Mouse (Mus musculus) heart, postnatal 36 days (tissue): ENCODE measurements around the gene Setd4. TPM values are rescaled to one million over a fixed set of nuclear protein-coding genes. Genes with fewer than 3 reads are reported as not detected.

Experiments
- DNase-seq, 2 experiments: peaks; one replicate each; pipeline ENCODE4 v3.0.0; 2021 to 2022
- intact Hi-C: fragments of 180-260 bp; cut with DNase I; formaldehyde crosslinking; loops from one replicate; pipeline ENCODE4 v1.15.1; 2025
- total RNA-seq, 2 experiments: library from RNA; stranded (reverse); gene quantifications; 2 replicates each; pipeline ENCODE4 v1.2.3; 2021

Gene Setd4
- total RNA-seq, 2 experiments from 2014 or later: 1.3 to 3.0 TPM

DNA sequence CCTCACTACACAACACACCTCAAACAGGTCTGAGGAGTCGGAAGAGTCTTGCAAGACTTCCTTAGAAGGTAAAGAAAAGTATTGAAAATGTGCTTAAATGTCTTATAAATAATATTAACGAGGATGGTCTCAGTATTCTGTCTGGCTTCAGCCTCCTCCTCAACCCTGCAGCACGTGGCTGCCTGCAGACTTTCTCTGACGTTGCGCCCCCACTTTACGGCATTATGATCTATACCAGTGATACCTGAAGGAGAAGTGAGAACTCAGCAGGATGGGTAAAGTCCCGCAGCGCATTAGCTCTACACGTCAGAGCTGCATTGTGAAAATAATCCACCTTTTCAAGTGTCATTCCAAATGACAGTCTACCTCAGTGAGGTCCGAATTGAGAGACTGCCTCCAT, 9.4 kb downstream of the Setd4 start:
- intact Hi-C loops: no loop called here

DNA sequence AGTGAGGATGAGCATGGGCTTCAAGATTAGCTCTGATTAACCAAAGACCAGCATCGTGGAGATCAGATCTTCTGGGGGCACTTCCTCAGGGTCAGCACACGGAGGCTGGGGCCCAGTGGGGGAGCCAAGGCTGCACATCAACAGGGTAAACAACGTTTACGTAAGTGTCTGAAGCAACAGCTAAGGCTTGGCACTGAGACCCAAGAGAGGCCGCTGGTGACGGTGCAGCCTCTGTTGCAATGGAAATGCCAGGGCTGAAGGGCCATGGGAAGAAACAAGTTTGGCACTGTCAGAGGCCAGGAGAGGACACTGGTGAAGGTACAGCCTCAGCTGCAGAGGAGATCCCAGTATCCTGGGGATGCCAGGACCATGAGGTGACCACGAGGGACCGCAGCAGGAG, 10.5 kb downstream of the Setd4 start:
- intact Hi-C loops: no loop called here
- DNase-seq: no peak

More for the DNA sequence above, 9.4 kb downstream of the Setd4 start:
- DNase-seq: no peak

DNA sequence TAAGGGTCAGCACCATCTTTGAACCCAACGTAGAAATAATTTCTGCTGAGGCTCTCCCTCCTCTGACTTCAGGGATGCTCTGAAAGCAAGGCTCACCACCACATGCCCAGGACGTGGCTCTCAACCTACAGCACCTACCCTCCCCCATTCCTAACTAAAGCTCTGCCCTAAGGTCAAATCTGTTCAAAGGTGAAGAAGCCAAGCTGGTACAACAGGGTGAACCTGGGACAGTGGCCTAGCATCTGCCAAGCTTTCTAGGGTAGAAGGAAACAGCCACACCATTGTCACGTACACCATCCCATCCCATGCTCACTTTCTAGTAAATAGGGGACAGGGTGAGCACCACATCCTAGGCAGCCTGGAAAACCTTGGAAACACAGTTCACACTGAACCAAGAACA, 11.2 kb downstream of the Setd4 start:
- intact Hi-C loops: no loop called here
- DNase-seq: no peak

DNA sequence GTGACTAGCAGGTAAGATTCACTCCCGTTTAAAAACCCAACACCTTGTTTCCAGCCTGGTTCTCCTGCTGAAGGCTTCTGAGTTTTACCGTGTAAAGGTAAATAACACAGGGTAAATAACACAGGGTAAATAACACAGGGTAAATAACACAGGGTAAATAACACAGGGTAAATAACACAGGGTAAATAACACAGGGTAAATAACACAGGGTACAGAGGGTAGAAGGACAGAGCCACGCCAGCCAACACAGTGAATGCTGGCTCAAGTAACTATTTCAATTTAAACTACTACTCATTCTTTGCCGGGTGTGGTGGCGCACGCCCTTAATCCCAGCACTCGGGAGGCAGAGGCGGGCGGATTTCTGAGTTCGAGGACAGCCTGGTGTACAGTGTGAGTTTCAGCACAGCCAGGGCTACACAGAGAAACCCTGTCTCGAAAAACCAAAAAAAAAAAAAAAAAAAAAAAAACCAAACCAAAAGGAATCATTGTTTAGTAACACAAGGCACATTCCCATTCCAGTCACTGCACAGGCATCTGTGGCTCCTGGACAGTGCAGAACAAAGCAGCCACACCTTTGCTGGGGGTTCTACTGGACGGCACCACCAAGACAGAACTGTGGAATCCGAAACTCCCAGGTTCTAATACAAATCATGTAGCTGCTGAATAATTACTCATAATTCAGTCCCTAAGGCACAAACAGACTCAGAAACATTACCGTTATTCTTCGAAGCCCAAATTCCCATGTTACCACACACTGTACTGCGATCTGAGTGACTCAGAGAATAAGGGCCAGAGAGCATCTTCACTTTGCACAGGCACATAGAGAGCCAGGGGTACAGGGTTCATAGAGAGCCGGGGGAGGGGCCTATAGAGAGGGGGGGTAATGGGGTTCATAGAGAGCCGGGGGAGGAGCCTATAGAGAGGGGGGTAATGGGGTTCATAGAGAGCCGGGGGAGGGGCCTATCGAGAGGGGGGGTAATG, 12.1 kb downstream of the Setd4 start:
- DNase-seq: no peak
- intact Hi-C loops: no loop called here

DNA sequence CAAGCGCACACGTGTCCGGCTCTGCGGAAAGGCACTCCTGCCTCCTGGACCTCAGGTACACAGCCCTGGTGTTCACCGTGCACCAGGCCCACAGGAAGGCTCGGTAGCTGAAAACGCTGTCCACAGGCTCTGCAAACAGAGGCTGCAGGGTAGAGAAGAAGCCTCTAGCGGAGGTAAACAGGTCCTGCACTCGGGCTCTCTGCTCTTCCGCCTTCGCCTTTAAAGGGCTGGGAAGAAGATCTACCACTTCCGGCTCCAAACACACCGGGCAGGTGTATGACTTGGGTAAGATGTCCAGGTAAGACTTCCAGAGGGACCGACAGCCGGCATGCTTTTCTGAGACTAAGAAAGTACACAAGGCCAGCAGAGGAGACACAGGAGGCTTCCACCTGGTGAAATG, 12.9 kb downstream of the Setd4 start:
- intact Hi-C loops: no loop called here
- DNase-seq: no peak

DNA sequence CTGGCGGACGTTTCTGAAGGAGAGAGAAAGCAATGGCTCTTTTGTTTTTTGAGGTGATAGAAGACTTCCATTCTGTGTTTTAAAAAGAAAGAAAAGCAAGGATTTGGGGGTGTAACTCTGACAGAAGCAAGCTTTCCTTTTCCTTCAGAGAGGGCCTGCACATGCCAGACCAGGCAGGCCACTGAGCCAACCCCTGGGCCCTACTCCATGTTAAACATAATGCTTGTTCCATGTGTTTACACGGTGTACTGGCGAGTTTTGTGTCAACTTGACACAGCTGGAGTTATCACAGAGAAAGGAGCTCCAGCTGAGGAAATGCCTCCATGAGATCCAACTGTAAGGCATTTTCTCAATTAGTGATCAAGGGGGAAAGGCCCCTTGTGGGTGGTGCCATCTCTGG, 15.6 kb downstream of the Setd4 start:
- intact Hi-C loops: no loop called here

DNA sequence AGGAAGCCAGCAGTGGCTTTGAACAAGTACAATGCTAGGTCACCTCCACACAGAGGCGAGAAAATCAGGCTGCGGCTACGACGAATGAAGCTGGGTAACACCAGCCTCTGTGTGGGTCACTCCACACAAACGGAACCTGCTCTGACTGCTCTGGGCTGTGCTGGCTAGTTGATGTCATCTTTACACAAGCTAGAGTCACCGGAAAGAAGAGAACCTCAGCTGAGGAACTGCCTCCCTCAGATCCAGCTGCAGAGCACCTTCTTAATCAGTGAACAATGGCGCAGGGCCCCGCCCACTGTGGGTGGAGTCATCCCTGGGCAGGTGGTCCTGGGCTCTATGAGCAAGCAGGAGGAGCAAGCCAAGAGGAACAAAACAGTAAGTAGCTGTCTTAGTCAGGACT, 17.5 kb downstream of the Setd4 start:
- intact Hi-C loops: no loop called here
- DNase-seq: no peak

More for the DNA sequence above, 15.6 kb downstream of the Setd4 start:
- no peak for DNase-seq

DNA sequence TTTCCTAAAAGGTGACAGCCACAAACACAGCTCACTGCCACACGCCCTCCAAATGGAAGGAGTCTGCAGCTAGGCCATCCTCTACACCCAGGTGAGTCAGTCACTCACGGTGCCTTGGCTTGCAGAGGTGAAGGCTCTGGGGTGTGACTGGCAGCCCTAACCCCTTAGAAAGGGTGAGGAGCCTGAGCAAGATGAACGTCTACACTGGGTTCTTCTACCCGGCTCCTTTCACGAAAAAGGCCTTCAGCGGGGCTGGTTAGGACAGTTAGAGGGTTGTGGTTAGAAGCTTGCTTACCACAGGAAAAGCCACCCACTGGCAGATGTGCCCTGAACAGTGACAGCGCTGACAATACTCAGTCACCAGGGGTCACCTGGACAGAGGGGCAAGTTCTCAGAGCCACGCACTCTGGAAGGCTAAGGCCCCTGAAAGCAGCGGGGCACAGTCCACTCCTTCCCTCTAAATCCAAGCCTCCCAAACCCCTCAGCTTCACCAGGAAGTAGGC, 18.1 kb downstream of the Setd4 start:
- no peak for DNase-seq
- intact Hi-C loops: no loop called here

DNA sequence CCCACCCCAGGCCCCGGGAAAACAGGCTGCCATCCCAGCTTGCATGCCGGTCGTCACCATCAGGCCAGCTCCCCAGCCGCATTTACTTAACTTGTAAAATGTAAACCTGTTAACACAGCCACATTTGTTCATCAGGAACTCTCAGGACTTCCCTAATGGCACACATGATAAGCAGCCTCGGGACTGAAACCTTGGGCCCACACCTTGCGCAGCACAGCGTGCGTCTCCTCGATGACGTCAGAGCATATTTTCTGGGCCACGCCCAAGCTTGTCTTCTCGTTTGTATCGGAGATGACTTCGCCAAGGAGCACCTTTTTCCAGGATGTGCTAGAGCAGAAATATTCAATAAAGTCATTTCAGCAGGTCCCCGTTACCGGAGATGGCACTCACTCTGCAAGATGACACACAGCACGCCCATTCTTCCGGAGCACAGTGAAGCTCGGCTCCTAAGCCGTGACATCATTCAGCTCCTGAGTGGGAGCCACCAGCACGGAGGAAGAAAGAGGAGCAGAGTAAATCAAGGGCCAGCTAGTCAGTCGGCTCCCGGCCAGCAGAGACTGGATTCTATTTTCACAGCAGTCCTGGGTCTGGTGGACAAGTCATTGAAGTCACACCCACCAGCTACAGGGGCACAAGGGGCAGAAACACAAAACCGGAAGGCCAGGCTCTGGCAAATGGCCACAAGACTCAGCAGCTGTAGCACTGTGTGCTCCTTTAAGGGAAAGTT, 18.7 kb downstream of the Setd4 start:
- intact Hi-C loops: no loop called here
- no peak for DNase-seq

DNA sequence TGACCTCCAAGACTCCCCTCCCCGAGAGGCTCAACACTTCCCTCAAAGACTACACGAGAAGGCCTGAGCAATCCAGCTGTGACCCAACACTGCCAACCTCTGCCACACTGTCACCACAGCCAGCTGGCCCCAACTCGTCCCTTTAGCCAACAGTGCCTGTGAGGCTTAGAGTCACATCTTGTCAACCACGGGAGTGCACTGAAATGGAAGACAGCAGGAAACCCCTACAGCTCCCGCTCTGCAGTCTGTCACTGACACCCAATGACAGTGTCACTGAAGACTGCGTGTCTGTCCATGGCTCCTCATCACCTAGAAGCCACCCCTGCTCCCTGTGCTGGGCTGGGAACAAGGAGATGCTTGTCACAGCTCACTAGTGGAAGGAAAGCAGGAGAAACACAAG, 22.7 kb downstream of the Setd4 start:
- intact Hi-C loops: no loop called here
- no peak for DNase-seq

DNA sequence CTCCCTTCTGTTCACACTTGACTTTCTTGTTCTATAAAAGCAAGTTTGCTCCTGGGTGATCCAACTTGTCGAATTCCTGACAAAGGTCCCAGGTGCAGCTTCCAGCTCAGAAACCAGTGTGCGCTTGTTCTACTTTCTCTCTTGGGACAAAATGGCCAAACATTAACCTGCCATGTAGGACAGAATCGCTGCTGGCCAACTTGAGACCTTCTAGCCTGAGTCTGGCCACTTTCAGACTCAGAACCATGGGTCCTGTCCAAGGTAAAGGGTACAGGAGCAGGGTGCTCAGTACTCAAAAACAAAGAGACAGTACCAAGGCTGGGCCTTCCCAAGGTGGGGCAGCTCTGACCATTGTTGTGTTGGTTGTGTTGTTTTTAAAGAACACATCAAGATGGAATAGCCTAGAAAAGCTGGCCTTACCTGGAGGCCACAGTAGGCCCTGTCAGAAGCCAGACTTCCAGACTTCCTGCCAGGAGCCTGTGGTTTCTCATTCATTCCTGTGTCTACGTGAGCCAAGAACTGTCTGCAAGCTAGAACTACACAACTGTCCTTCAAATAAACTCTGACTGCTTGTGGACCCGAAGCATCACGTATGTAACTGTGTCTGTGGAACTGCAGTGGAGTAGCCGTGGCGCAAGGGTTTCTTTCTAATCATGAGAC, 25.4 kb downstream of the Setd4 start:
- DNase-seq: no peak
- intact Hi-C loops: no loop called here

DNA sequence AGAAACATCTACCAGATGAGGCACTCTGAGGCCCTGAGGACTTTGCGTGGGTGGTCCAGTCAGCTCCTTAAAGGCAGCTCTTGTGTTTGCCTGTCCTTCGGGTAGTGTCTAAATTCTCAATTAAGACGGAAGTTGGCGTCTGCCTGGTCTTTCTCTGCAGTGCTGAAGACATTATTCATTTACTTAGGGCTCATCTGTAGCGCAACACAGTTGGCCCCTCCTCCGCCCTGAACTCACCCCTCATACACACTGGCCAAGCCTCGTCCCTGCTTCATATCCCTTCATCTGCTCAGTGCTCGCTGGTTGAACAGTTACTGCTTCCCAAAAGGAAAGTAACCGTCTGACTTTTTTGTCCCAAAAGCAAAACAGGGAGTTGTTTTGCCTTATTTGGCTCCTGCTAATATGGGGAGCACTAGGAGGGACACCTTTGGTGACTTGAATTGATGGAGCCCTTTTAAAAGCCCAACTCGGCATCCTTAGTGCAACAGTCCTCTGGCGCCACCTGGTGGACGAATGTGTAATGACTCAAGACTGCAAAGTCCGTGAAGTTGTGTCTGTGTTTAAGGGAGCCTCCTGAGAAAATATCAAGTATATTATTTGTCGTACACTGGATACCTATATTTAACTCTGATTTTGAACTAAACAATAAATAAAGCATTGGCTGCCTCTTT, 27.3 kb downstream of the Setd4 start:
- DNase-seq: peak; percentile 75 to 87
- intact Hi-C loops: no loop called here

DNA sequence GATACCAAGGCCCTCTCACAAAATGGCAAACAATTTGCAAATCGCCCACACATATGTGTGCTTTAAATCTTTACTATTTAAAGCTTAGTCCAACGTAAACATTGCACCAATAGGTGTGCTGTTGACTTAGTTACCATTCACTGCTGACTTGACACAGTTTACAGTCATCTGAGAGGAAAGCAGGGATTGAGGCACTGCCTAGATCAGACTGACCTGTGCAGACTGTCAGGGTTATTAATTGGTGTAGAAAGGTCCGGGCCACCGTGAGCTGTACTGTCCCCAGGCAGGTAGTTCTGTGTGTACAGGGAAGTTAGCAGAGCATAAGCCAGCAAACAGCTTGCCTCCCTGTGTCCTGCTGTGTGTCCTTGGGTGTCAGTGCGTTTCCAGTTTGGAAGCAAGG, 28.3 kb downstream of the Setd4 start:
- DNase-seq: no peak
- intact Hi-C loops: no loop called here

DNA sequence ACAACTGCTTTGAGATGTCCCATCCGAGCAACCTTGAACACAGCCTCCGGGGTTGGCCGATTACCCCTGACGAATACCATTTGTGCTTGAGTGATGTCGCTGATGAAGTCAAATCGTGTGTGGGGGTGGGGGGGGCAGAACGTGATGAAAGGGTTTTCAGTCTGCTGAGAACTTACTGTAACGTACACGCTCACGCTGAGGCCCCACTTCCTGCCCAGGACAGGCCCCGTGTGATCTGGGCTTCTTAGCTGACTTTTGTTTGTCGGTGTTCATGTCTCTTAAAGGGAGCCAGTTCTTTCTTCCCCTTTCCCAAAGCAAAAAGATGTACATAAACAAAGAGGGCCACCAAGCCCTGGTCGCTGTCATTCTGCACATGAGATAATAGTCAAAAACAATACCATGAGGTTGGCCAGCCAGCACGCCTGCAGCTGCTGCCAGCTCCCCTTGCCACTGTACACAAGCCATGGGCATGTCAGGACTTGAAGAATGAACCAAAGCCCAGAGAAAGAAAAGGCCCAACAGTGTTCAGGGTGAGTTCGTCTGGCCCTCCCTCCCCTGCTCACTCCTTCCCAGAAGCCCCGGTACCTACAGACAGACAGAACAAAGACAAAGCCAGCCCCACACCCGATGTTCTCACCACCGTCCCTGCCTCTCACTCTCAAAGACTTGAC, 29.2 kb downstream of the Setd4 start:
- intact Hi-C loops: no loop called here
- no peak for DNase-seq

DNA sequence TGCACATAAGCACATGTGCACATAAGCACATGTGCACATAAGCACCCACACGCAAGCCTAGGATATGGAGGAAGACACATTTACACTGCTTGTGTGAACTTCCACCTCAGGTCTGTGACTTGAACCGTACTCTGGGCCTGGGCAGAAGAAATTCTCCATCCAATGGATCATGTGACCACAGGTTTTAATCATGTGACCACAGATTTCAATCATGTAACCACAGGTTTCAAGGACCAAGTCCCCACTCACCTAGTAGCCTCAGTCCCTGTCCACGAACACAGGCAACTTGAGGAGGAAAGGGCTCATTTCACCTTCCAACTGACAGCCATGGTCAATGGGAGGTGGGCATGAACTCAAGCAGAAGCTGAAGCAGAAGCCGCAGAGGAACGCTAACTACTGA, 30.4 kb downstream of the Setd4 start:
- intact Hi-C loops: no loop called here
- no peak for DNase-seq

DNA sequence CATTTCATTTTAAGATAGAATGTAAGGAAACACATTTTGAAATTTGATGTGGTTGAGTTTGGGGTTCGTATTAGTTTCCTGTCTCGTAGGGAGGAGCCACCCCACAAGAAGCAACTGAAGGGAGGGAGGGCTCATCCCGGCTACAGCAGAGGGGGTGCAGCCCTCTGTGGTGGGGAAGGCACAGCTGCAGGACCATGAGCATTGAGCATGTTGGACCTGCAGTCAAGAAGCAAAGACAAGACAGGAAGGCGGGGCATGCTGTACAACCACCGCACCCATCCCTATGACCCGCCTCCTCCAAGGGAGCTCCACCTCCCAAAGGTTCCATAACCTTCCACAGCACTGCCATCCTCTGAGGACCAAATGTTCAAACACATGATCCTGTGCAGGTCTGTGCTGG, 31.5 kb downstream of the Setd4 start:
- intact Hi-C loops: no loop called here
- DNase-seq: no peak

DNA sequence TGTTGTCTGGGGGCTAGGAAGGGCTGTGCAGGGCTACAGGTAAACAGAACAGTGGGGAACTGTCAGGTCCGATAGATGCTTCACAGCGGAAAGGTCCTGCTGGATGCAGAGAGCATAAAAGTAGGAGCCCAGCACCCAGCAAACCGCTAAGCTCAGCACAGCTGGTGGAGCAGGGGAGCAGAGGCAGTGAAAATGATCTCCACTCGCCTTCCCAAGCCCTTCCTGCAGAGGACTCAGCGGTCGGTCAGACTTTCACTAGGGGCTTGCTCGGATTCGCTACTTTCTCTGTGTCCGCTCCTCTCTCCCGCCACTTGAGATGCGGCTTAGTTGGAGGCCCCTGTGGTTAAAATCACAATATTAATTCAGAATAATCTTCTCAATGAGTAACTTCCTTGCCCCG, 45.4 kb downstream of the Setd4 start:
- intact Hi-C loops: no loop called here
- no peak for DNase-seq

DNA sequence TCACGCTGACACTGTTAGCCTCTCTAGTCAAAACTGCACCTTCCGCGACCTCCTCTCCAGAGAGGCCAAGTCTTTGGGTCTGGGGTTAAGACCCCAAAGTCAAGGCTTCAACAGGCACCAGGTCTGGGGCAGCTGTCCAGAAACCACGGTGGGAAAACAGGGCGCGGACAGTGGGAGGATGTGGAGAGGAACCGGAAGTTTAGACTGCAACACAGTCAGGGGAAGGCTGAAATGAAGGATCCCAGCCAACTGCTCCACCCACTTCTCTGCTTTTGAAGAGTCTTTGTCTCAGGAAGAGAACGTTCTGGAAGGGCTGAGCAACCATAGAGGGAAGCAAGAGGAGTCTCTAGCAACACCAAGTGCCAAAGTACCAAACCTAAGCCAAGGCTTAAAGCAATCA, 46.2 kb downstream of the Setd4 start:
- intact Hi-C loops: no loop called here
- no peak for DNase-seq

DNA sequence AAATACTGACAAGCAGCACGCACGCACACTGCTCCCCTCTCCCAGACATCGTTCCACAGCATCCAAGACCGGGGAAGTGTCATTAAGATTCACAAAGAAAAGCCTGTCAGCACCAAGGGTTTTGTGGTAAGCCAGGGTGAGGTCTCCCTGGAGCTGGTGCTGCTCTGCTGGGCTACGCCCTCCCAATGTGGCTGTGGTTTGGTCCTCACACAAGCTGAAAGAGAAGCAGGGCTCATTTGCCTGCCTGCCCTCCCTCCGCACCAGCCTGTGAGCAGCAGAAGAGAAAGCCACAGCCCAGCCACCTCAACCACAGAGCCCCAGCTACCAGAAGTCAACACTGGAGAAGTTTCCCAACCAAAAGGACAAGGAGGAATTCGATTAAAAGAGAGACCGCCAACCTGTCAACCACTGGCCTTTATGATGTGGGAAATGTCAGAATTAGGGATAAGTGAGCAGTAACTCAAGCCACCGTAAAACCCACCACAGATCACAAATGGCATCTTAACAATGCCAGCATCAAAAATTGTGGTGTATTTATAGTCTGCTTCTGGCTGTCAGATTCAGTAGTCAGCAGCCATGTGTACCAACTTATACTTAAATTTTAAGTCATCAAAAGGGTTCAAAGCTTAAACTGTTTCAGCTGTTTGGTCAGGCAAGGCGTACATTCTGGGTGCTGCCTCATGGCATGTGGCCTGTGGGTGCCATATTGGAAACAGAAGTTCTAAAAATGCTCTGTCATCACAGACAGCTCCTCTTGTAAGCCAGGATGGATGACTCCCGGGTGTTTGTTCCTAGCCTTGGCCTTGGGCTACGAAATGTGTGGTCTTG, 51.0 kb downstream of the Setd4 start:
- intact Hi-C loops: no loop called here
- no peak for DNase-seq
